Mouse (Mus musculus): ENCODE results near the gene Dnajb14.

Dnajb14 gene

DNA sequence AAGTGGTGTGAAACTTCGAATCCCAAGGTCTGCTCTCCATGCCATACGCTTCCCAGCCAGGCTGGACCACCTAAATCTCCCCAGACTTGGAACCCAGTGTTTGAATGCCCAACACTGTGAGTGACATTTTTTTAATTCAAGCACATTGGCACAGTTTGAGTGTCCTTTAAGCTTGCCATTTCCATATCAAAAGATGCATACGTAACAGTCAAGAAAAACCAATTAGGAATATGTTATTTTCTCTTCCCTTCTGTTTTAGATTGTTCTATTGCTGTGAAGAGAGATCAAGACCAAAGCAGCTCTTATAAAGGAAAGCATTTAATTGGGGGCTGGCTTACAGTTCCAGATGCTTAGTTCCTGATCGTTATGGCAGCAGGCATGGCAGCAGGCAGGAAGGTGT lies 6.0 kb upstream of the Dnajb14 start:
- in situ Hi-C loops (cut with MboI; ENCODE audit: unreplicated experiment in 2 of 2), result loop anchor here (10.0 to 25.0 kb wide), 2 partner anchors 576 to 583 kb away; partner anchors contain the start of gene Adh5 (in 2 of the 2)

DNA sequence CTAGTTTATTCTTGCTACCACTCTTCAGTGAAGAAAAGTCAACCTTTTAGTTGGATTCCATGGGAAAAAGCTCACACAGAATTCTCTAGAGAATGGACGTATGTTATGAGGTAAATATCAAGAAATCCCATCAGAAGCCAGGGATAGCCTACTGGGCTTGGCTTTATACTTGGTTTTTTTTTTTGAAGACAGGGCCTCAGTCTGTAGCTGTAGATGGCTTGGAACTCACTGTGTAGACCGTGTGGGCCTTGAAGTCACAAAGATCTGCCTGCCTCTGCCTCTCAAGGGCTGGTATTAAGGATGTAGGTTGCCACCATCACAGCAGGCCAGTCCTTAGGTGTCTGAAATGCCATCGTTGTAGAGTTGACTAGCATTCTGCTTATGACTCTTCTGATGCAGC lies 4.9 kb upstream of the Dnajb14 start:
- in situ Hi-C loops (cut with MboI; ENCODE audit: unreplicated experiment in 2 of 2), result loop anchor here (10.0 to 25.0 kb wide), 2 partner anchors 575 to 582 kb away; partner anchors contain the start of gene Adh5 (in 2 of the 2)

DNA sequence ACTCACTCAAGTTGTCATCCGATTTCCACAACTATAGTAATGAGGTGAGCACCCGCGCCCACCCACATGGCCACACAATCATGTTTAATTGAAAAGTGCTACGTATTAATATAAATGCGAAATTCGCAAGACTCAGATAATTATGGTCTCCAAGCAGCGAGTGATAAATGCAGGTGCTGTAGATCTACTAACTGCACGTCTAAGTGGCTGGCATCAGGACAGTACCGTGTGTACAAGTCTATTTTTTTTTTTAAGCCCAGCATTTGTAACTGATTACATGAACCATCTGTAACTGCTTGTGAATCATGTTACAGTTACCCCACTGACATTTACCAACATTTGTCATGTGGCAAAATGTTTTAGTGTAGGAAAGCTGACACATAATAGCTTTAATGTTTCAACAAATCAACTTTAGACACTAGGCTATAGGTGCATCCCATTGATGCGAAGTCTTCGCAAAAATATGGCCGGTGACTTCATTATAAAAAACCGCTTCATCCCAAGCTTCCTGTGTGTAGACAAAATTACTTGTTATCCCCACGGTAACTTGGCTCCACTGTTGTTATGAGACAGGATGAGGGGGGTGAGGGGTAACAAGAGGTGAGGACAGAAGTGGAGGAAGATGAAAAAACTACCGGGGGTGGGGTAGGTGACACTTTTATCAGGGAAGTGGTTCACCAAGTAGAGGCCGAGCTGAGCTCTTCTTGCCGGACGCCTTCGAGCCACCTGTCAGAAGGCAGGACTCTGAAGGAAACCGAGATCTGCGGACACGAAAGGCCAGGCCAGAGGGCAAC lies 3.9 kb upstream of the Dnajb14 start:
- in situ Hi-C loops (cut with MboI; ENCODE audit: unreplicated experiment in 2 of 2), result loop anchor here (10.0 to 25.0 kb wide), 2 partner anchors 574 to 581 kb away; partner anchors contain the start of gene Adh5 (in 2 of the 2)

DNA sequence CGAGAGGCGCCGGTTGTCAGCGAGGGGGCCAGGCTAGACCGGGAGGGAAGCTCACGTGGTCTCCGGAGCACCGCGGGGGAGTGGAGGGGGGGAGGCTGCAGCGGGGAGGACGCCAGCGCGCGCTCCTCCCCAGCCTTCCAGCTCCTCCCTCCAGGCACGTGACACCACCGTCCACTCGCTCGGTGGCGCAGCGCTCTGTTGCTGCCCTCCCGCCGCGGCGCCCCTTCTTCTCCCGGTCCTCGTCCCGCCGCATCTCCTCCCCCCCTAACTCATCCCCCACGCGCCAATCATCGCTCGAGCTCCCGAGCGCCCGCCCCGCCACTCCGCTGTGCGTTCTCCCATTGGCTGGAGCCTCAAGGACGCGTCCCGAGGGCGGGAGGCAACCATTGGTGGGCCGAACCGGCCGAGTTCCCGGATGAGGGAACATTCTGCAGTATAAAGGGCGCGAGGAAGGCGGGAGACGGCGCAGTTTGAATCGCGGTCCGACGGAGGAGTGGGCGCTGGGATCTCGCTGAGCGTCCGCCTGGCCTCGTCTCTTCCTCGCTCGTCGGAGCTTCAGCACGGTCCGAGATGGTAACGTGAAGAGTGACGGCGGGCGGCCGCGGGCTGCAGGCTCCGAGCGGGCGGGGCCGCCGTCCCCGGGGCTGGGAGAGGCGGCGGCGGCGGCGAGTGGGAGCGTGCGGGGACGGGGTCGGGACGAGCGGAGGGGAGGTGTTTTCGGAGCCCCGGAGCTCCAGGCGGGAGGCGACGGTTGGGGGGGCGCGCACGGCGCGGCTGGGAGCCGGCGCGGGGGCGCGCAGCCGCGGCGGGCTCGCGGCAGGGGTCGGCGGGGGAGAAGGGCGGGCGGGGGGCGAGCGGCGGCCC lies 3.1 kb upstream of the Dnajb14 start, which contains the start of gene H2afz:
TSS of gene H2afz (plus strand) at position 364 of the 864 bp plus-strand sequence.
- in situ Hi-C loops (cut with MboI; ENCODE audit: unreplicated experiment in 2 of 2), result loop anchor here (10.0 to 25.0 kb wide), 2 partner anchors 573 to 580 kb away; partner anchors contain the start of gene Adh5 (in 2 of the 2)

DNA sequence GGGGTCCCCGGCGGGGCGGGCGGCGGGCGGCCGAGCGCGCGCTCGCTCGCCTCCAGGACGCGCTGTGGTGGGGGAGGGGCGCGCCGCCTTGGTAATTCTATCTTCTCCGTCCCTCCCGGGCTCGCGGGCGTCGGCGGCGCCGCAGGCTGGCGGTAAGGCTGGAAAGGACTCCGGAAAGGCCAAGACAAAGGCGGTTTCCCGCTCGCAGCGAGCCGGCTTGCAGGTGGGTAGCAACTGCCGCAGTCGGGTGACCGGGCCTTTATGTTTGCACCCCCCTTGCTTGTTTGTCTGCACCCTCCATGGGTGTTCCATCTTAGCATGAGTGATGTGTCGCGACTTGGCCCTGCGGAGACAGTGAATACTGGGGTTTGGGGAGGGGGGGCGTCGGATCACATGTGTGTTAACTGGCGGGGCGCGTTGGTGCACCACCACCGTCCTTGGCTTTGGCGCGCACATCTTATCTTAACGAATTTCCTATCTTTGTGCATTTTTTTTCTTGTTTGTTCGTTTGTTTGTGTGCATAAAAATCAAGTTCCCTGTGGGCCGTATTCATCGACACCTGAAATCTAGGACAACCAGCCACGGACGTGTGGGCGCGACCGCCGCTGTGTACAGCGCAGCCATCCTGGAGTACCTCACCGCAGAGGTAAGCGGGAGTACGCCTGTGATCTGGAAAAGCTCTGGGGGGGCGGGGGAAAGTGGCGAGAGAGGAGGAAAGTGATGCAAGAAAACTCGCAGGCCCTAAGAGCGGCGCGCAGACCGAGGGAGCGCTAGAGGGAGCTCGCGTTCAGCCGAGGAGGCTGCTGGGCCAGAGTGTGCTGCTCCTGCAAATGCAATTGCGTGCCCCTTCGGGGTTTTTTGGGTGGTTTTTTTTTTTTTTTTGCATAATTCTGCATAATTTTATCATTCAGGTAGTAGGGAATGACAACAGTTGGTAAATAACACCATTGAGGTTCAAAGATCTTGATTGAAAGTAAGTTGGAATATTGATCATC lies 2.2 kb upstream of the Dnajb14 start:
- in situ Hi-C loops (cut with MboI; ENCODE audit: unreplicated experiment in 2 of 2), result loop anchor here (5.0 to 25.0 kb wide), 7 partner anchors 52 to 580 kb away; partner anchors contain the start of genes Adh5 (in 2 of the 2), Lamtor3 (in 2 of the 2), Mttp (in 1 of the 2) and Trmt10a (in 1 of the 2)

DNA sequence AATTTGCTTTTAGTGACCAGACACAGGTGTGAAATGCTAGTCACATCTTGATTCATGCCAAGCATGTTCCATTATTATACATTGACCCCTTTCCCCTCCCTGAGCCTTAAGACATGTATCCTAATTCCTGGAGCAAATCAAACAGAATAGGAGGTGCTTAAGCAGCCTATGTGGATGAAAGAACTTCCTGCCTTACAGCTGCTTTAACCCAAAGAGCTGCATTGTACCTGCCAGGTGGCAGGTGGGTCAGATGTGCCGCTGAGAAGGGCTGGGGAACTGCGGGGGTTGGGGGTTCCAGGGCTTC lies 390 bp upstream of the Dnajb14 start:
- in situ Hi-C loops (cut with MboI; ENCODE audit: unreplicated experiment in 2 of 2), result loop anchor here (5.0 to 25.0 kb wide), 7 partner anchors 50 to 578 kb away; partner anchors contain the start of genes Adh5 (in 2 of the 2), Lamtor3 (in 2 of the 2), Mttp (in 1 of the 2) and Trmt10a (in 1 of the 2)

DNA sequence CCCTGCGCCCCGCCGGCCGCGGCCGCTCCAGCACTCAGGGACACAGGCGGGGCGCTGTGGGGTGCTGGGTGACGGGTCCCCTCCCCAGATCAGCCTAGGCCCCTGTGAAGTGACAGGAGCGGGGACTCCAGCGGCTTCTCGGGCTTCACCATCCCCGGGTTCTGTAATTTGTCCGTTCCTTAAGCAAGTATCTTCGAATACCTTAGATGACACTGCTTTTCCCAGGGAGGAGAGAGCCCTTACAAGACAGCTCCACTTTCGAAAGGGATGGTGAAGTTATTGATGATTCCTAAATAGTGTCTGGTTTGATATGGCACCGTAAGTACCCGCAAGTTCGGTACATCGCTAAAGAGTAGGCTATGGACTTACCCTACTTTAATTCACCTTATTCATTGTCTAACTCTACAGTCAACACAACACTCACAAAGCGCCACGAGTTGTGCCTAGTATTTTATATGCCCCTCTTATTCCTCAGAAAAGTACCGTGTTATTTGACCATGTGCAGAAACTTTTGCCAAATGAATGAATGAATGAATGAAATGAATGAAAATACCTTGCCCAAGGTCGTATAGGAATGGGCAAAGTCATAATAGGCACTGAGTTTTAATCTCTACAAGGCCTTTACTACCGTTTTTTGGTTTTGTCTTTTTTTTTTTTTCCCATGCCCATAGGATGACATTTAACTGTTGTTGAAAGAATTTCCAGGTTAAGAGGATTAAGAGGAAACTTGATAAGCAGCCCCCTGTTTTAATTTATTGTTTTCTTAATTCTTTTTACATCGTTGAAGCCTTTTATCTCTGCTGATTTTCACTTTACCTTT lies 829 bp downstream of the Dnajb14 start:
- in situ Hi-C loops (cut with MboI; ENCODE audit: unreplicated experiment in 2 of 2), result loop anchor here (5.0 to 25.0 kb wide), 7 partner anchors 49 to 576 kb away; partner anchors contain the start of genes Adh5 (in 2 of the 2), Lamtor3 (in 2 of the 2), Mttp (in 1 of the 2) and Trmt10a (in 1 of the 2)

DNA sequence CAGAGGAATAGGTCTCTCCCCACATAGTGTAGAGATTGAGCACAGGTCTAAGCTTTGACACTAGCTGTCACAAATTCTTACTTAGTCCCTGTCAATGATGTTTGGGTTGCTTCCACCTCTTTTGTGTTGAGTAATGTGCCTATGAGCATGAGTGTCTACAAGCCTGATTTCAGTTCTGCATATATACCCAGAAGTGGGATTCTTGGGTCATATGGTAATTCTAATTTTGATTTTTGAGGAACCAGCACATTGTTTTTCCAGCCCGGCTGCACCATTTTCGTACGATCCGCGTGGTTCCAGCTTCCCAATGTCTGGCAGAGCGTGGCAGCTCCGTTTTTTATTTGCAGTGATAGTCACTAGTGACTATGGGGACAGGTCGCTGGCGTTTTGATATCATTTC lies 1.9 kb downstream of the Dnajb14 start:
- in situ Hi-C loops (cut with MboI; ENCODE audit: unreplicated experiment in 2 of 2), result loop anchor here (5.0 to 25.0 kb wide), 7 partner anchors 48 to 575 kb away; partner anchors contain the start of genes Adh5 (in 2 of the 2), Lamtor3 (in 2 of the 2), Mttp (in 1 of the 2) and Trmt10a (in 1 of the 2)

DNA sequence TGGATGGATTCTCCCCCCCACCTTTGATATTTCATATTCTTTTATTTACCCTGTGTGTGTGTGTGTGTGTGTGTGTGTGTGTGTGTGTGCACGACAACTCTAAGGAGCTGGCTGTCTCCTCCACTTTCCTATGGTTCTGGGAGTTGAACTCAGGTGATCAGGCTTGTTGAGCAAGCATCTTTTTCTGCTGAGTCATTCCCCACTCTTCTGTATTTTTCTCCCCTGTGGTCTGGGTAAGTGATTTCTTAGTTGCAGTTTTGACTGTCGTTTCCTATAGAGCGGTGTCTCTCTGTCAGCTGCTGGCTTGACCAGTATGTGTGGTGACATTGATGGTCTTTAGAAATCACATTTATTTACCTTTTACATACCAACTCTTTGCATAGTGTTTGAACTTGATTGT lies 11.8 kb downstream of the Dnajb14 start:
- in situ Hi-C loops (cut with MboI; ENCODE audit: unreplicated experiment in 2 of 2), result no loop called here

DNA sequence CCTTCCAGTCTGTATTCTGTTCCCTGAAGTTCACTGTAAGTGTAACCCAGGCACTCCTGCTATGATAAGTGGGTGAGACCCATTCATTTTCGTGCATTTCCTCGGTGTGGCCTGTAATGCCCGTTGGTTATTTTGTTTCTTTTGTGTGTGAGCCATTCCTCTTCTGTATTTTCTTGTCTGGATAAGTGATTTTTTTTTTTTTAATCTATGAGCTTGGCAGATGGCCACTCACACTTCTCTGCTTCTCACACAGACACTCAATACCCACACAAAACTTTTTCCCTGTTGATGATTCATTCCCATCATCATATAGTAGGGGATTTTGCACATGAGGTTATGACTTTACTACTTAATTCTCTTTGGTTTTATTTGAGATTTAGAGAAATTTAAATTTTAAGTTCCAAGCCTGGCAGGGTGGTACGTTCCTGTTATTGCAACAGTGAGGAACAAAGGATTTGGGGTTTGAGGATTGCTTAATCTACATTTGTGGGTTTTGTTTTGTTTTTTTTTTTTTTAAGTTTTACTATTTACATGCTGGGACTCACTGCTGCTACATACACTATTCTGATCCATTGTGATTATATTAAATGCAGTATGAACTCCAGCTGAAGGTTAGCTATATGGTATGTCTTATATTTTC lies 12.8 kb downstream of the Dnajb14 start:
- in situ Hi-C loops (cut with MboI; ENCODE audit: unreplicated experiment in 2 of 2), result no loop called here

DNA sequence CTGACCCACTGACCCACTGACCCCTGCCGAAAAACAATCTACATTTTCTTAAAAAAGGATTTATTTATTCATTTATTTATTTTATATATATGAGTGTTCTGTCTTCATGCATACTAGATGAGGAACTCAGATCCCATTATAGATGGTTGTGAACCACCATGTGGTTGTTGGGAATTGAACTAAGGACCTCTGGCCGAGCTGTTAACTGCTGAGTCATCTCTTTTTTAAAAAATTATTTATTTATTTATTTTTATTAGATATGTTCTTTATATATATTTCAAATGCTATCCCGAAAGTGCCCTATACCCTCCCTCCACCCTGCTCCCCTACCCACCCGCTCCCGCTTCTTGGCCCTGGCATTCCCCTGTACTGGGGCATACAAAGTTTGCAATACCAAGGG lies 13.6 kb downstream of the Dnajb14 start:
- in situ Hi-C loops (cut with MboI; ENCODE audit: unreplicated experiment in 2 of 2), result no loop called here

DNA sequence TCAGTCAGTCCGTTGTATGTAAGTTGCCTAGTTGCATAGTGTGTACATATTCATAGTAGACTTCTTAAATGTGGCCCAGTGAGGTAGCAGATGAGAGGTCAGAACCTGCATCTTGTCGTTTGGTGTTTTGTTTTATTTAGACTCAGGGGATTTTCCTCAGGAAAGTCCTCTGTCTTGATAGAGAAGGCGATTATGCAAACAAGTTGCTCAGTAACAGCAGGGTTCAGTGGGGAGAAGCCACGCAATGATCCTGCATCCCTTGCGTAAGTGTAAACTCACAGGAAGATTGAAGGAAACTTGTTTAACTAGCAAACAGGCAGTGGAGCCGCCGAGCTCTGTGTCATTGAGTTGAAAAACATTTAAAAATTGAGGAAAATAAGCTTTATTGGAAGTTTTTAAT lies 20.5 kb downstream of the Dnajb14 start:
- in situ Hi-C loops (cut with MboI; ENCODE audit: unreplicated experiment in 2 of 2), result no loop called here

DNA sequence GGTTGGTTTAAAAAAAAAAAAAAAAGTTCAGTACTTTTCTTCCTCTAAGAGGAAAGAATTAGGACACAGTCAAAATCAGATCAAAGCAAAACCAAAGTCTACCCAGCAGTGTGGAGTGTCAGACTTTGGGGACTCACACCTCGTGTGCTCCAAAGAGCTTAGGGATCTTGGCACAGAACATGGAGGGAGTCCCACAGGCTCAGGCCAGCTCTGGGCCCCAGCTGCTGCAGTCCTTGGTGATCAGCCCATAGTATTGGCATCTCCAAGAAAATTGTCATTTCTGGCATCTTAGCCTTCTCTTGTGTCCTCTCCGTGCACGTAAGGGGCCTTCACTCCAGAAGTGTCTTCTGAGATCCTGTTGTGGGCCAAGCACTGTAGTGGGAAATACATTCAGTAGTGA lies 23.6 kb downstream of the Dnajb14 start:
- in situ Hi-C loops (cut with MboI; ENCODE audit: unreplicated experiment in 2 of 2), result no loop called here

DNA sequence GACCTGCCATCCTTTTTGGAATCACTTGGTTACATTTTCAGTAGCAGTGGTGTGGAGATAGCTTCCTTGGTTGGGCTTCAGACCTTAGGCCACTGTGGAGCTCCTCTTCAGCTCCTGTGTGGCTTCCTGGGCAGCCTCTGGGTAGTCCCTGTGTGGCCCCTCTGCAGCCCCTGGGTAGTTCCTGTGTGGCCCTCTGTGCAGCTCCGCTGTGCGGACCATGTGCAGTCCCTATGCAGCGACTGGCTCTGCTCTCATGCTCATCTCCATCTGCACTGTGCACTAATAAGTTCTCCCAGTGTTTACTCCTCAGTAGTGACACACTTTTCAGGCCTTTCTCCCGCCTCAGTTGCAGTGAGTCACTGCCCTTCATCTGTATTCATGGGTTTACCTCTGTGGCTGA lies 24.6 kb downstream of the Dnajb14 start:
- in situ Hi-C loops (cut with MboI; ENCODE audit: unreplicated experiment in 2 of 2), result no loop called here

DNA sequence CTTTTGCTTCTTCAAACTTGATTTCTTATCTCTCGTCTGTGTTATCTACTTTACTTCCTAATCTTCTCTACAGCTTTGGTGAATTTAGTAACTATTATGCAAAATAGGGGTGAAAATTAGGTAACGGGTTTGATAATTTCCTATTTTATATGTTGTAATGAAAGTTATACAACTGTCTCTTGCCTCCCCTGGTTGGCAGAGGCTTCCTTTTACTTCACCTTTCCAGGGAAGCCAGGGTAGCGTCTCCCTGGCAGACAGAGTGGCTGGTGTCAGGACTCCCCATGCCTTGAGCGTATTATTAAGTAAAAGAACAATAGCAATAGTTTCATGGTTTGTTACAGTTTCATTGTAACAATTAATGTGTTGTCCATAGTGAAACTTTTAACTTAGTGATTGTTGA lies 26.3 kb downstream of the Dnajb14 start:
- in situ Hi-C loops (cut with MboI; ENCODE audit: unreplicated experiment in 2 of 2), result no loop called here

DNA sequence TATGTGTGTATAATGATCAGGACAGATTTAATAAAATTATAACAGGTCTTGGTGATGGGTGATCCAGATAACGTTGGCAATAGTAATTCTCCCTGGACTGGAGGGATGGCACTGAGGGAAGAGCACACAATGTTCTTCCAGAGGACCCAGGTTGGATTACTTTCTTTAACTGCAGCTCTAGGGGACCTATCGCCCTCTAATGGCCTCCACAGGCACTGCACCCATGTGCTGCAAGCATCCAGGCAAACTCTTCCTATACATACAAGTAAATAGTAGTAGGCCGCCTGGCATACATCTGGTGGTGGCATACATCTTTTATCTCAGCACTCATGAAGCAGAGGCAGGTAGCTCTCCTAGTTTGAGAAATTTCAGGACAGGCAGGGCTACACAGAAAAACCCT lies 27.7 kb downstream of the Dnajb14 start:
- in situ Hi-C loops (cut with MboI; ENCODE audit: unreplicated experiment in 2 of 2), result no loop called here

DNA sequence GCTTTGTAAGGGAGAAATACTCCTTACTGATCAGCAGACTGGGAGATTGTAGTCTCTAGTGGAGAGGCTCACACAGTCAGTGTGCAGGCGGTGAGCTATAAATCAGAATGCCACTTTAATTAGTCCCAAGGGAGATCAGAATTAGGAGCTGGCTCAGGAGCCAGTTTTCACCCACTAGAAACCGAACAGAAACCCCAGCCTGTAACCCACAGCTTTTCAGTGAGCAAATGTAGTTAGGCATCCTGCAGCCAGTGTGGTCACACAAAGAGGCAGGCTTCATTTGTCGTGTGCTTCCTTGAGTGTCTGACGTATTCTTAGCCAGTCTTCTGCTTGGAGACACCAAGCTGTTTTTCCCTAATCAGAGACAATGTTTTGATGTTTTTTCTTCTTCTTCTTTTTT lies 28.9 kb downstream of the Dnajb14 start:
- in situ Hi-C loops (cut with MboI; ENCODE audit: unreplicated experiment in 2 of 2), result no loop called here

DNA sequence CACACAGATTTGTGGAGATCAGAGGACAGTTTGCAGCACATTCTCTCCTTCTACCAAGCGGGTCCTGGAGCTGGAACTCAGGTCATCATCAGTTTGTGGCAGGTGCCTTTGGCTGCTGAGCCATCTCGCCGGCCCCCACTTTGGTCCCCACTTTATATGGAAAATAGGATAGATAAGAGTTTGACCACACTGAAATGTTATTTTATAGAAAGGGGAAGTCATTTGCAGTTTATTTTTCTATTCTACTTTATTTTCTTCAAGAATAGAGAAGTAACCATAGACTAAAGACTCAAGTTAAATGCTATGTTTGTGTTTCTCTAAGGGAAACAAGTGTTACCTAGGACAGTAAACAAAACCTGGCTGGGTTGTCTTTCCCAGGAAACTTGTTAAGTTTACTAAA lies 29.4 kb downstream of the Dnajb14 start:
- in situ Hi-C loops (cut with MboI; ENCODE audit: unreplicated experiment in 2 of 2), result no loop called here
